Mouse (Mus musculus): ENCODE data around the gene Prkd2.

The Prkd2 gene

GRCm38 (mm10) chr7:16859902-16860651, 17.4 kb downstream of the Prkd2 start:
- DNase-seq (ENCODE audit: low read depth, low spot score), result no peak

DNA sequence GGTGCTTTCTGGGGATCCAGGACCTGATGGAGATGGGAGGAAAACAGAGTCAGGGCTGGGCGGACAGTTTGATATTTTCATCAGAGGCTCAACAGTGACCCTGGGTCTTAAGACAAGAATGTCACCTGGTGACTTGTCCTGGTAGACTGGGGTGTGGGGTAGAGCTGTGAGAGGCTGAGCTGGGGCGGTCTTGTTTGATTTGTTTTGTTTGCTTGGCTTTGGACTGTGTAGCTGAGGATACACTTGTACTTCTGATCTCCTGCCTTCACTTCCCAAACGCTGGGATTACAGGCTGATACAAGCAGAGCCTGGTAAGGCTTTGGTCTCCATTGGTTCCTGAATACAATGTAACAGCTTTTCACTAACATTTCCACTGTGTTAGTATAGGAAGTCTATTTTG, 24.8 kb downstream of the Prkd2 start:
- no peak for DNase-seq (ENCODE audit: low read depth, low spot score)

GRCm38 (mm10) chr7:16869497-16869896, 26.8 kb downstream of the Prkd2 start:
- DNase-seq (ENCODE audit: low read depth, low spot score), result no peak

GRCm38 (mm10) chr7:16871600-16871999, 28.9 kb downstream of the Prkd2 start:
- no peak for DNase-seq (ENCODE audit: low read depth, low spot score)

- no peak for DNase-seq (ENCODE audit: low read depth, low spot score)
Measured at GRCm38 (mm10) chr7:16872478-16872877, 29.8 kb downstream of the Prkd2 start.

- no peak for DNase-seq (ENCODE audit: low read depth, low spot score)
Measured at GRCm38 (mm10) chr7:16873392-16873791, 30.7 kb downstream of the Prkd2 start.

GRCm38 (mm10) chr7:16874190-16874589, 31.5 kb downstream of the Prkd2 start:
- no peak for DNase-seq (ENCODE audit: low read depth, low spot score)

DNA sequence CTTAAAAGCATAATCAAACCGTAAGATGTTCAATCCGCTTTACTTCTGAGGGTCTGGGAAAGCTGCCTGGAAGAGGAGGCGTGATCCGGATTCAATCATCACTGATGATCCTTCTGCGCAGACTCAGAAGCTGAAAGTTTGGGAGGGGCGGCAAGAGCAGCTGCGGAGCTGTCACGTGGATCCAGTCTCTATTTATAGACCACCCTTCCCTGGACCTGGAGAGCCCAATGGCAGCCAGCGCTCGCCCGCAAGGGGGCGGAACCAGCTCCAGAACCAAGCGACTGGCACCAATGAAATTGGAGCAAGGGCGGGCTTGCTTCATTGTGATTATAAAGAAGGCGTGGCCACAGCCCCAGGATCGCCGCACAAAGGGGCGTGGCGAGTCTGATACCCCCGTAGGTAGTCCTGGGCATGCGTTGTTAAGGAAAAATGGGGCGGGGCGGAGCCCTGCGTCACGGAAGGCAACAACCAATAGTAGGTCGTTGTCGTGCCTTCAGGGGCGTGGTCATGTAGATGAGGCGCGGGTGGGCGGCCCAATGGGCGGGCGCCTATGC, 32.1 kb downstream of the Prkd2 start:
- peak; percentile 99 for DNase-seq (ENCODE audit: low read depth, low spot score)

DNA sequence AGATGAGACGGTGACA, 32.4 kb downstream of the Prkd2 start, which contains the start of gene Dact3:
Gene Dact3, plus strand, starts transcription at position 8 of the 16 bp plus-strand sequence.
- no peak for DNase-seq (ENCODE audit: low read depth, low spot score)

GRCm38 (mm10) chr7:16875326-16875725, 32.6 kb downstream of the Prkd2 start:
- no peak for DNase-seq (ENCODE audit: low read depth, low spot score)

DNA sequence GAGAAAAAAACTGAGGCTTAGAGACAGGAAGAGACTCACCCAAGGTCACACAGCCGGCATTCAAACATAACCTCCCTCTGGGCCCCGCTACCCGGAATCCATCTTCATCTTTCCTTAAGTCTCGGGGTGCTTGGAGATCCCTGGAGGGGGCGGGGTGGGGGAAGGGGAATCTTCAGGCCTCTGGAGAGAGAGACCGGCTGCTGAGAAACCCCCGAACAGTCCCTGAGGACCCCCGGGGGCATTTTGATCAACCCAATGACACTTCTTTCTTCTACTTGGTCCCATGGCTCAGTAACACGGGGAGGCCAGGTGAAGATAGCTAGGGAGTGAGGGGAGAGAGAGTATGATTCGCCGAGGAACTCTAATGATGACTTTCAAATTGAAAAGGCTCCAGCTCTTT, 33.3 kb downstream of the Prkd2 start:
- DNase-seq (ENCODE audit: low read depth, low spot score), result no peak

GRCm38 (mm10) chr7:16876608-16877007, 33.9 kb downstream of the Prkd2 start:
- no peak for DNase-seq (ENCODE audit: low read depth, low spot score)

- DNase-seq (ENCODE audit: low read depth, low spot score), result no peak
Measured at GRCm38 (mm10) chr7:16877717-16878116, 35.0 kb downstream of the Prkd2 start.

- no peak for DNase-seq (ENCODE audit: low read depth, low spot score)
Measured at GRCm38 (mm10) chr7:16879796-16880547, 37.3 kb downstream of the Prkd2 start.

- no peak for DNase-seq (ENCODE audit: low read depth, low spot score)
Measured at GRCm38 (mm10) chr7:16880615-16881014, 37.9 kb downstream of the Prkd2 start.

- no peak for DNase-seq (ENCODE audit: low read depth, low spot score)
Measured at GRCm38 (mm10) chr7:16883162-16883561, 40.5 kb downstream of the Prkd2 start.

DNA sequence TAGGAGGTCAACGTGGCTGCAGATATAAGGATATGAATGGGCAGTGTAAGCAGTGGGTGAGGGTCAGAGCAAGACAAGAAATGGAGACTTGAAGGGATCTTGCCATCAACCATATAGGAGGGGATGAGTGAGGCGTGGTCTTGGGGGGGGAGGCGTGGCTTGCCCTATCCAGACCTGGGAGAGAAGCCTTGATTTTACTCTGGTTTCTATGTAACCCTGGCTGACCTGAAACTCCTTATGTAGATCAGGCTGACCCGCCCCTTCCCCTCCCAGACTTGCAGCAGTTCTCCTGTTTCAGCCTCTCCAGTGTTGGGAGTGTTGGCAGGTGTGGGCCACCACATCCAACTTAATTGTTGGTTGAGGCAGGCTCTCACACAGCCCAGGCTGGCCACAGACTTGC, 41.6 kb downstream of the Prkd2 start:
- no peak for DNase-seq (ENCODE audit: low read depth, low spot score)

DNA sequence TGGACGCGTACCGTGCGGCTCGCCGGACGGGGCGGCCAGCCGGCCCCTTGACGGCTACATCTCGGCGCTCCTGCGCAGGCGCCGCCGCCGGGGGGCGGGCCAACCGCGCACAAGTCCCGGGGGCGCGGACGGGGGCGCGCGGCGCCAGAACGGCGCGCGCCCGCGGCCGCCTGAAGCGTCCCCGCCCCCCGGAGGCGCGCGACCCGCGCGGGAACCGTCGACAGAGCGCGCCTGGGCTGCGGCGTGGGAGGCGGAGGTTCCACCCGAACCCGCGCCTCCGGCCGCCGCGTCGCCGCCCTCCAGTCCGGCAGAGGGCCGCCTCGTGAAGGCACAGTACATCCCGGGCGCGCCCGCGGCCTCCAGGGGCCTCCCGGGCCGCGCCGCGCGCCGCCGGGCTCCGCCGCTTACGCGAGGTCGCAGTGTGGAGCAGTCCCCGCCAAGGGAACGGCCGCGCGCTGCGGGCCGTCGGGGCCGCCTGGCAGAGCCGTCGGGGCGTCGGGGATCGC, 42.6 kb downstream of the Prkd2 start:
- no peak for DNase-seq (ENCODE audit: low read depth, low spot score)

- no peak for DNase-seq (ENCODE audit: low read depth, low spot score)
Measured at GRCm38 (mm10) chr7:16885905-16886304, 43.2 kb downstream of the Prkd2 start.

DNA sequence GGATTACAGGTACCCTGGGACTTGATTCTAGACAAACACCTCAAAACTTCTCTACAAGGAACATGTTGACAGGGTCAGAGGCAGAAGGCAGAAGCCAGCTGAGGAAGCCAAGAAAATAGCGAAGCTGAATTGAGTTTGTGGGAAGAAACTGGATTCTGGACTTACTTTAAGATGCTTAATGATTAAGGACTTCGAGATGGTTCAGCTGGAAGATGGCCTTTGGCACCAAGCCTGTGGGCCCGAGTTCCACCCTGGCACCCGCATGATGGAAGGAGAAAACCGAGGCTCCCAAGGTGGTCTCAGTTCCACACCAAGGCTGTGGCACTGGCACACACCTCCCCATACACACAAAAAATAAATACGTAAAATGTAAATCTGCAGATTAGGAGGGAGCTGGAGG, 47.8 kb downstream of the Prkd2 start:
- DNase-seq (ENCODE audit: low read depth, low spot score), result no peak

DNA sequence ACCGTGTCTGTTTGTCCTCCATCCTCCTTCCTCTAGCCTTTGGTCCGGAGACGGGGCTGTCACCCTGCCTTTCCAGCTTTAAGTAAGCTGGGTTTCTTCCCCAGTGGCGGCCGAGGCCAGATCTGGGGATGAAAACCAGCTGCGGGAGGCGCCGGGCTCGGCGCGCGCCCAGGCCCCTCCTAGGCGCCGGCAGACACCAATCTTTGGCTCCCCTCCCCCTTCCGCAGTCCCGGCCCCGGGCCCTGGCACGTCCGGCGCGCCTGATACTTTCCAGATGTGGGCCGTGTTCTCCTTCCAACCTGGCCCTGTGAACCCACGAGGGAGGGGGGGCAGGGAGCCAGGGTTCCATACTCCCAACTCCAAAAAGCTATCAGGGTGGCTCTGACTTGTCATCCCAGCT, 48.2 kb downstream of the Prkd2 start:
- DNase-seq (ENCODE audit: low read depth, low spot score), result no peak

- no peak for DNase-seq (ENCODE audit: low read depth, low spot score)
Measured at GRCm38 (mm10) chr7:16891641-16892351, 49.1 kb downstream of the Prkd2 start, which contains the start of gene Gng8. Gene Gng8, plus strand, starts transcription at chr7:16891786.

DNA sequence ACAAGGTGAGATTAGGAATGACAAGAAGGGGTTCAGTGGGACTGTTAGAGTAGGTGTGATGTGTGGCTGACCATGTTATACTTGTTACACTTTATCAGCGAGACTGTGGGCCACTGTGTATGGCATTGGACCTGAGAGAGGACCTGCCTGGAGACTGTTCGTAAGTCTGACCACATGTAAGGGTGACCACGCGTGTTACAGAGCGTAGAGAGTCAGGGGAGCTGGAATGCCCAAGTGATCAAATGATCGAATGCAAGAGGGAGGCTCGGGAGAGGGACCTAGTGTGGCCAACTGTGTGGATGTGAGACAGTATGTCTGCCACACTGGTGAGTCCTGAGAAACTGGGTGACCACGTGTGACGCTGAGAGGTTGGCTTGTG, 49.6 kb downstream of the Prkd2 start:
- no peak for DNase-seq (ENCODE audit: low read depth, low spot score)
